Mouse (Mus musculus) frontal cortex, postnatal 25 days (tissue): ENCODE results near the gene Hpcal1.

Experiments used
- DNase-seq, 2 experiments: peaks; one replicate each; pipeline ENCODE4 v3.0.0; 2022; ENCODE audit warnings: low spot score in 2 of 2

The Hpcal1 gene

GRCm38 (mm10) chr12:17690564-17691281 is at the start of gene Hpcal1:
Gene Hpcal1, plus strand, starts transcription at chr12:17690856.
- DNase-seq: peak; percentile 76 to 82

GRCm38 (mm10) chr12:17641269-17641668 is 49.4 kb upstream of the Hpcal1 start:
- DNase-seq: no peak

GRCm38 (mm10) chr12:17644385-17645222 is 46.1 kb upstream of the Hpcal1 start:
- no peak for DNase-seq

GRCm38 (mm10) chr12:17646457-17646856 is 44.2 kb upstream of the Hpcal1 start:
- DNase-seq: no peak

GRCm38 (mm10) chr12:17651223-17652095 is 39.2 kb upstream of the Hpcal1 start:
- DNase-seq: no peak

- no peak for DNase-seq
These were observed 38.2 kb upstream of the Hpcal1 start for GRCm38 (mm10) chr12:17652216-17653050.

- no peak for DNase-seq
These were observed 37.4 kb upstream of the Hpcal1 start for GRCm38 (mm10) chr12:17653051-17653783.

GRCm38 (mm10) chr12:17657561-17658195 is 33.0 kb upstream of the Hpcal1 start:
- DNase-seq: no peak

- no peak for DNase-seq
These were observed 32.1 kb upstream of the Hpcal1 start for GRCm38 (mm10) chr12:17658521-17658920.

- no peak for DNase-seq
These were observed 29.2 kb upstream of the Hpcal1 start for GRCm38 (mm10) chr12:17661483-17661920.

- no peak for DNase-seq
These were observed 26.5 kb upstream of the Hpcal1 start for GRCm38 (mm10) chr12:17663991-17664635.

GRCm38 (mm10) chr12:17665906-17666326 is 24.7 kb upstream of the Hpcal1 start:
- no peak for DNase-seq

- DNase-seq: no peak
These were observed 24.0 kb upstream of the Hpcal1 start for GRCm38 (mm10) chr12:17666616-17667015.

- DNase-seq: no peak
These were observed 16.9 kb upstream of the Hpcal1 start for GRCm38 (mm10) chr12:17673729-17674128.

- DNase-seq: no peak
These were observed 16.4 kb upstream of the Hpcal1 start for GRCm38 (mm10) chr12:17674182-17674812.

- no peak for DNase-seq
These were observed 12.9 kb upstream of the Hpcal1 start for GRCm38 (mm10) chr12:17677743-17678142.

- DNase-seq: no peak
These were observed 11.1 kb upstream of the Hpcal1 start for GRCm38 (mm10) chr12:17679571-17679970.

GRCm38 (mm10) chr12:17682161-17682560 is 8.5 kb upstream of the Hpcal1 start:
- no peak for DNase-seq

- no peak for DNase-seq
These were observed 6.3 kb upstream of the Hpcal1 start for GRCm38 (mm10) chr12:17684315-17684714.
